Mouse (Mus musculus) right cerebral cortex, postnatal 36 days (tissue): Measurements from ENCODE around the gene 2900011O08Rik.
A peak's percentile ranks its signal among the peaks of the same experiment; 100 is the strongest.

Source experiments
- DNase-seq, 2 experiments: peaks; one replicate each; pipeline ENCODE4 v3.0.0; 2022; ENCODE audit warnings: low spot score in 2 of 2, mixed read lengths in 1 of 2

Gene 2900011O08Rik

DNA sequence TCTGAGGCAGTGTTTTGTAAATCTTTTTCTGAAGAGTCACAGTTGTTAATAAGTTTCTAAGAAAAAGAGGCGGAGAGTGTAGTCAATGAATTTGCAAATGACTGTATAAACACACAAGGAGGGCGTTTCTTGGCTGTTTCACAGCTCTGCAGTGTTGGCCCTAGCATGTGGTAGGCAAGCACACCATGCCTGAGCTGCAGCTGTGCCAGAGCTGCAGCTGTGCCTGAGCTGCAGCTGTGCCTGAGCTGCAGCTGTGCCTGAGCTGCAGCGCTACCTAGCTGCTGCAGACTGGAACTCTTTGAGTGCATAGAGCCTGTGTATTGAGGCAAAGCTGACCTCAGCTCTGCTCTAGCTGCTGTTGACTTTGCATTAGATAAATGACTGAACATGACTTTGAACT is 17.8 kb downstream of the 2900011O08Rik start:
- DNase-seq, result no peak

DNA sequence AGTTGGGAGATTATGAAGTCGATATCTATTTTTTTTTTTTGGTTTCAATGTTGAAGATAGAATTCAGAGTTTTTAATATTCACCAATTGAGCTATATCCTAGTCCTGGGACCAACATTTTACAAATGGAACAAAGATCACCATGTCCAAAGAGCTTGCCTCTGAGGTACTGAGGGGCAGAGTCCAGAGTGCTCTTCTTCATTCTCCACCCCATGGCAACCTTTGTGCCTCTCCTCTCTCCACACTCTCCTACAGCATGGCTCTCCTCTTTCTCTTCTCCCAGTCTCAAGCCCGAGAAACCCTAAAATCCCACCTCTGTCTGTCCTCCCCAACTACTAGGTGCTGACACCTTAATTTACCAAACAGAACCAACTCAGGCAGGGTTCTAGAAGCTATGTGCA is 18.3 kb downstream of the 2900011O08Rik start:
- DNase-seq, result no peak

GRCm38 (mm10) chr16:14005266-14005665 is 18.9 kb downstream of the 2900011O08Rik start:
- peak in 1 of 2 experiments; percentile 10 for DNase-seq

DNA sequence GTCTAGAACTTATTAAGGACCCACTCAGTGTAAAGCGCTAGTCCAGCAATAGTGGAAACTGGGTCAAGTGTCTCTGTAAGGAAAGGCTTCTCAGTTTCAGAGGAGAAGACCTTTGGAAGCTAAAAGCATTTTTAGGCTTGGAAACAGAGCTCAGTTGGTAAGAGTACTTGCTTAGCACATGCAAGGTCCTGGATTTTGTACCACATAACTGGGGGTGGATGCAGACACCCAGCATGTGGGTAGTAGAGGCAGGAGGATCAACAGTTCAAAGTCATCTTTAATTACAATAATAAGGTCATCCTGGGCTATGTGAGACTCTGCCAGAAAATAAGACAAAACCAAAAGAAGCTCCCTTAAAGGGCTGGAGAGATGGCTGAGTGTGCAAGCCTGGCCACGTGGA is 21.7 kb downstream of the 2900011O08Rik start:
- no peak for DNase-seq

DNA sequence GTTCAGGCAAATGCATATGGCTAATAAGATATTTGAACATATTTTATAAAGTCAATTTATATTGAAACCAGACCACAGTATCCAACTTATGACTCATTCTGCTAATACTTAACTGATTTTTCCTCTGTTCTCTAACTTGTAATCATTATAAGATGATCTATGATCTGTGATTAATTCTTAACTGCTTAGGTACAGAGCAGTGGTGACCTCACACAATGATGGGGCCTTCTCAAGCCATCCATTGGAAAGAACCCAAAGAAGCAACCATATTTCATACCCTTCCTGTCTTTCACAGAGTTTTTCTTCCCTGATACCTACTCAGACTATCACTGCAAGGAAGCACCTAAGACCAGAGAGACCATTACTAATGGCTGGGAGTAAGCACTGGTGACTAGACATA is 22.3 kb downstream of the 2900011O08Rik start:
- DNase-seq, result no peak

- no peak for DNase-seq
These were observed 23.6 kb downstream of the 2900011O08Rik start for GRCm38 (mm10) chr16:14009966-14010365.

DNA sequence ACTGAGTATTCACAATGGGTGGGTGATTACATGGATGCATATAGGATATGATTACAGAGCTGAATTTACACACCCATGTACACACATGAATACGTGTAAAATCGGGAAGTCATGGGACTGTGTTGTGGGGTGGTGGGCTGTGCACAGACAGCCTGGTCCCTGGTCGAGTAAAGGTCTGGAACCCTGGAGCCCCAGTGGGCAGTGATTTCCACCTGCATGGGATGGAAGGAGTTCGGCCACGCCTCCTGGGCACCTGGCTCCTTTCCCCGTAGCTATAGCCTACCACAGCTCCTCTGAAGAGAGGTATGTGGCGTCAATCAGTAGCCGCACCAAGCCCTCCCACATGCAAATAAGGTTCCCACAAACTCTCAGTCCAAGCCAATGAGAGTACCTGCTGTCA is 30.9 kb downstream of the 2900011O08Rik start:
- DNase-seq, result no peak

DNA sequence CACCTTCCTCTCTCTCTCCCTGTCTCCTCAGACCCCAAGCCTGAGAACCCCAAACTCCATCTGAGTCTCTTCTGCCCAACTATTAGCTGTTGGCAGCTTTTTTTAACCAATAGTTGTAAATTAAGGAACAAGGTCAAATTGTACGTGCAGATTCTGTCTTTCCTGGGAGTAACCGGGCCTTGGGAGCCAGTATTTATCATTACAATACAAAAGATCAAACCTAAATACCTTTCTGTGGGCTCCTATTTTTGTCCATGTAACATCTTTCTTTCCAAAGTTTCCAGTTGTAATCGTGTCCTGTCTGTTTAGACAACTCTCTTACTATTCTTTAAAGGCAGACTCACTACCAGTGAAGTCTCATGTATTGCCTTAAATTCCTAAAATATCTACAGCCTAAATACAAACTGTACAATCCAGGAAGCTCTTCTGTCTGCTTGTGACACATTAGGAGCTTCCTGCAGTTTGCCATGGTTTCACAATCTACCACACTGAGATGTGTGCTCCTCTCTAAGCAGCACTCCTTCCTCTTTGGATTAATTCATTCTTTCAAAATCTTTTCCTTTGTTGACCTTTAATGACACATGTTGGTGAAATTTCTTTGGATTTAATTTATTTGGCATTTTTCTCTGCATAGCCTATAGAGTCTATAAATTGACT is 34.9 kb downstream of the 2900011O08Rik start:
- no peak for DNase-seq

DNA sequence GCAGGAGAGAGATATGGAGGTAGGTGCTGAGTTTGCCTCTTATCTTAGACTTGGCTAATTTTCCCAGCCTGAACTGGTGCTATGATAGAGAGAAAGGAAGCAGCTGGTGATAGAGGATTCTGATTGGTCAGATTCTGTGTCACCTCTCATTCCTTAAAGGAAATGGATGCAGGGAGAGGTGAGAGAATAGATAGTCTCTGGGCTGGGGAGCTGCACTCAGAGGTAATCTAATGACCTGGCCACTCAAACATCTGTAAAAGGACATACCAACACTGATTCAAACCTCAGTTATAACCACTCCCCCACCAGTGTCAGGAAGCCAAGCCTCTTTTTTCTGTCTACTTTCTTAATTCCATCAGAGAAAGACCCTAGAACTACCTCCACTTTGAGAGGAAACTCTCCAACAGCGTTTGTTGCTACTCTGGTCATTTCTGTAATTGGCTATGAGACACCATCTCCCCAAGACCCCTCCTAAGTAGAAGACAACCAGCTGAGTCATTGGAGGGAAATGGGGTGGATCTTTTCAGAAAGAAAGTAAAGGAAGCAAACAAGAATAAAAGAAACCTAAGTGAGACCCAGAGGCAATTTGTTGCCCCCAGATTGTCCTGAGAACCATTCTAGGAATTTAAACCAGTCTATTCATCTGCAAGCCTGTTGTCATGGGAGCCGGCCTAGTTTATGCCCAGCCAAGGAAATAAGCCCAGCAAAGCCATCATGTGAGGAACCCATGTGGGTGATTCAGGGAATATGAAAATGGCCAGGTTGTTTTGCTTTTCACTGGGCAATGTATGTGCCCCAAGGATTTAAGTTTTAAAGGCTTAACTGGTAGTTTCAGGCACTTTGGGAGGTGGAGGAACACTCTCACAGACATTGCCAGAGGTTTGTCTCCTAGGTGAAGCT is 38.9 kb downstream of the 2900011O08Rik start:
- no peak for DNase-seq

DNA sequence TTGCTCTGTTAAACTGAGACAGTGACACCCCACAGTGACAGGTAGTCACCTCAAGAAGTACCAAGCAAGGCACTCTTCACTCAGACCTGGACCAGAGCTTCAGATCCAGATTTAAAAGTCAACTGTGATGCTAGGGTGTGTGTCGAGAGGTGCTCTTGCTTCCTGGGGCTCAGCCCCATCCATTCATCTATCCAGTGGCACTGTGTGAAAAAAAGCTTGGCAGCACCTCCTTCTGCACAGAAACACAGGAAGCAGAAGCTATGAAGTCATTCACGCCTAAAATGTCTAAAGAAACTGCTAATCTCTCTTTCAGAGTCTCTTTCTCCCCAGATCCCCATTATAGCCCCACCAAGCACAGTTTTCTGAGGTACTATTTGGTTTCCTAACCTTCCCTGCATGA is 42.7 kb downstream of the 2900011O08Rik start:
- DNase-seq, result no peak

DNA sequence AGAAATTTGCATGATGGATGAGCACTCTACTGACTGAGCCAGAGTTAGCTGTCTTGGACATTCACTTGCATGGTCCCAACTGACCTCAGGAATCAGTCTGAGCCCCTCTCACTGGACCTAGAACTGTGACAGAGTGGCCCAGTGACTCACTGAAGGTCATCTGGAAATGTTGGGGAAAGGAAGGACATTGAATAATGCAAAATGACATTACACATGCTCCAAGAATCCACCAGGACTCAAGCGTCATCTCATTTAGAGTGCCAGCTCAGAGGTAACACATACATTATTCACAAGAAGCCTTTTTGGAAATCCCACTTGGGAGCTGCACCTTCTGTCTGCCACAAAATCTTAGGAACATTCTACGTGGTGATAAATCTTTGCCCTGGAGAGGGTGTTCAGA is 43.4 kb downstream of the 2900011O08Rik start:
- no peak for DNase-seq

GRCm38 (mm10) chr16:14030650-14031049 is 44.2 kb downstream of the 2900011O08Rik start:
- DNase-seq, result no peak

DNA sequence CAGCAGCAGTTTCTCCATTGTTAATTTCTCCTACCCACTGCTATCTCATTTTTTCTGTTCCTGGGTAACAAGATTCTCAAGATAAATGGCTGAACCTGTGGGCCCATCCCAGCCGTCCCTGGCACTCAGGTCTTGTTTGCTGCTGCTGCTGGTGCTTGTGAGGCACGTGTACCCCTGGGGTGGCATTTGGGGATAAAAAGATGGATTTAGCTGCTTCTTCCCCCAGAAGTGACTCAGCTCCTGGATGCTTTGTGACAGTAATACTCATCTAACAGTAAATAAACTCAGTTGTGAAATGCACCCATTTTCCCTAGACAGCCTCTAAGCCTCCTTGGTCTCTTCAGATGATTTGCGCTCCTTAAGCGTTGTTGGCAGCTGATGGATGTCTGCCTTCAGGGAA is 46.7 kb downstream of the 2900011O08Rik start:
- no peak for DNase-seq

DNA sequence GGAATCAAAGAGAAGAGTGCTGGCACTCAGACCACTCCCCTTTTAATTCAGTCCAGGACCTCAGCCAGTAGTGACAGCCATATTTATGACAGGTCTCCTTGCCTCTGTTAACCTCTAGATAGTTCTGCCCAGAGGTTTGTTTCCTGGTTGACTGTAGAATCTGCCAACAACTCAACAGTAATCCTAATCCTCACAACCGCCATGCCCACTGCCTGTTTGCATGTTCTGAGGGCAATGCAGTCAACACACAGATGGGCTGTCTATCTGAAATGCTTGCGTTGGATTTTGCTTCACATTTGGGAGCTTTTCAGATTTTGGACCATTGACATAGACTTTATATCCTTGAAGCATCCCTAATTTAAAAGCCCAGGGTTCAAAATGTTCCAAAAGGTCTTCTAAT is 56.0 kb downstream of the 2900011O08Rik start:
- no peak for DNase-seq

GRCm38 (mm10) chr16:14044695-14045094 is 58.3 kb downstream of the 2900011O08Rik start:
- DNase-seq, result peak; percentile 40 to 46

- no peak for DNase-seq
These were observed 59.9 kb downstream of the 2900011O08Rik start for GRCm38 (mm10) chr16:14046224-14046756.

- DNase-seq, result no peak
These were observed 65.8 kb downstream of the 2900011O08Rik start for GRCm38 (mm10) chr16:14052221-14052620.

DNA sequence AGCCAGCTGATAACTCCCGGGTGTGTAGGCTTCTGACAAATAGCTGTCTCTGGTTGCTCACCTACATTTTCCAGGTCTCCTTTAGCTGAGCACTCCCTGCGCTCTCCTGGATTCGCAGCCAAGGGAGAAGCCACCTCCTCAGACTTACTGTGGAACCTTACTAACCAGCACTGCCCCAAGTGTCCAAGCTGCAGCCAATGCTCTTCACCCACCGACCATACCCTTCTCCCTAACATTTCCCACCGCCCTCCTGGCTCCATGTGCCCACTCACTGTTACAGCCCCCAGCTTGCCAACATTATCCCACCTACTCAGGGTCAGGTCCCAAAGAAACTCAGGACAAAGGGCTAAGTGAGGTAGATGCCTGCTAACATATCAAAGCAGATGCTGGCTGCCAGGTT is 66.7 kb downstream of the 2900011O08Rik start:
- DNase-seq, result no peak

DNA sequence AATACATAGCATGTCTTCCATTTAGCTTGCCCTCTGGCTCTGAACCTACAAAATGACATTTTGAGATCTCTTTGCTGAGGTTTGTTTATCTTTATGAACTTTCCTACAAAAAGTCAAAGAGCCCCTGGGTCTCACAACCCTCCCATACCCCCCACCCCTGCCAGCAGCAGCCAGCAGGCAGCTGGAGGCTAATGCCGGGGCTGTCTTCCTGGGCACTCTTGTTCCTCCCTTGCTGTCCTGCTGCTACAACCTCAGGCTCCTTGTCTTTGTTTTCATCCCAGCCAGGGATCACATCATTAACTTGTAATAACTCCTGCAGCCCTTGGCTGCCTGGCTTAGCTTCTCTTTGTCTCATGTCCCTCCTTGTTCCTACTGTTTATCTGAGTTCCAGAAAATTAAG is 68.9 kb downstream of the 2900011O08Rik start:
- DNase-seq, result no peak

GRCm38 (mm10) chr16:14056734-14057133 is 70.3 kb downstream of the 2900011O08Rik start:
- no peak for DNase-seq

DNA sequence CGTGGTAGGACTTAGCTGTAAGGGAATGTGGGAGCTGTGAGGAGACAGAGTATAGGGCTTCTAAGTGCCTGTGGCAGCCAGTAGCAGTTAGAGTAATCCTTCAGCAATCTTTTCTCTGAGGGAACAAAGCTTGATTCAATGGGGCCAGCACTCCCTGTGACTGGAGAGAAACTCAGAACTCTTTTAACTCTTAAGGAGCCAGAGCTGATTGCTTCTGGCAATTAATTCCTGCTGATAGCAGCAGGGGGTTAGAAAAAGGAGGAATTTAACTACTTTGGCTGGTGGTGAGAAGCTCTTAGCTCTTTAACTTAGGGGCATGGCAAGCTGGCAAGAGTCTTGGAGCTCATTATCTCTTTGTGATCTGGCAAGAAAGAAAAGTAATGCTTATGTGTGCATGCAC is 72.1 kb downstream of the 2900011O08Rik start:
- no peak for DNase-seq

GRCm38 (mm10) chr16:14059118-14059854 is 72.9 kb downstream of the 2900011O08Rik start:
- no peak for DNase-seq
